Mouse (Mus musculus) stomach, postnatal 0 days (tissue): ENCODE measurements around the gene Syn2. TPM values are rescaled to one million over a fixed set of nuclear protein-coding genes. Genes with fewer than 3 reads are reported as not detected.

Source experiments
- ATAC-seq: fragments of 200-750 bp; cut with Nextera tagmentation; 2 replicates; pipeline ENCODE4 v1.8.0; 2017; ENCODE audit not compliant: low FRiP score, low TSS enrichment
- DNase-seq: peaks from one replicate; pipeline ENCODE4 v3.0.0-alpha.2; 2016; ENCODE audit warnings: low spot score
- H3K27ac ChIP-seq: fragments of 300-500 bp; sonication (generic); replicated peaks from 2 replicates; pipeline ENCODE4 v1.5.1; 2014; ENCODE audit warnings: mild to moderate bottlenecking, control low read depth
- H3K27me3 ChIP-seq: fragments of 300-500 bp; sonication (generic); 2 replicates; pipeline ENCODE4 v1.6.1; 2014; ENCODE audit warnings: low read length; ENCODE audit not compliant: control insufficient read depth, insufficient read depth
- H3K36me3 ChIP-seq: fragments of 300-500 bp; sonication (generic); 2 replicates; pipeline ENCODE4 v1.6.1; 2014; ENCODE audit warnings: low read length, mixed read lengths; ENCODE audit not compliant: control insufficient read depth, insufficient read depth
- H3K4me1 ChIP-seq: fragments of 300-500 bp; sonication (generic); replicated peaks from 2 replicates; pipeline ENCODE4 v1.6.1; 2014; ENCODE audit warnings: antibody characterized with exemption; ENCODE audit not compliant: control insufficient read depth, insufficient read depth
- H3K4me2 ChIP-seq: fragments of 300-500 bp; sonication (generic); replicated peaks from 2 replicates; pipeline ENCODE4 v1.6.1; 2014; ENCODE audit warnings: low read depth, mild to moderate bottlenecking, control low read depth, moderate library complexity
- H3K4me3 ChIP-seq: fragments of 300-500 bp; sonication (generic); 2 replicates; pipeline ENCODE4 v1.5.1; 2014; ENCODE audit warnings: low read depth, low read length, control low read depth
- H3K9ac ChIP-seq: fragments of 300-500 bp; sonication (generic); 2 replicates; pipeline ENCODE4 v1.6.1; 2014; ENCODE audit warnings: mild to moderate bottlenecking, low read length, control low read depth, mixed read lengths
- H3K9me3 ChIP-seq: fragments of 300-500 bp; sonication (generic); 2 replicates; pipeline ENCODE4 v1.6.1; 2016; ENCODE audit warnings: low read length; ENCODE audit not compliant: control insufficient read depth
- CTCF ChIP-seq: IDR thresholded peaks from 2 replicates; pipeline ENCODE4 v1.5.1; 2016; ENCODE audit warnings: antibody characterized with exemption, low read depth, mild to moderate bottlenecking, moderate library complexity
- EP300 ChIP-seq: optimal IDR thresholded peaks from 2 replicates; pipeline ENCODE3; 2016; ENCODE audit warnings: antibody characterized with exemption
- WGBS: fragments of 180-500 bp; shearing (Covaris S2); extraction: QIAGEN DNeasy Blood & Tissue Kit; methylation state at CpG from one replicate; pipeline ENCODE4 v1.1.7; 2014; 5-methylcytosine and 5-hydroxymethylcytosine counted together
- polyA plus RNA-seq: library from polyadenylated mRNA; unstranded; fragments of >200 nt; fragmentation: Nextera tagmentation; extraction: Ambion mirVana; gene quantifications from 2 replicates; pipeline ENCODE4 v1.2.1, GENCODE M21; 2015

Gene Syn2
- polyA plus RNA-seq, 1 experiment from 2014 or later: 4.5 TPM

DNA sequence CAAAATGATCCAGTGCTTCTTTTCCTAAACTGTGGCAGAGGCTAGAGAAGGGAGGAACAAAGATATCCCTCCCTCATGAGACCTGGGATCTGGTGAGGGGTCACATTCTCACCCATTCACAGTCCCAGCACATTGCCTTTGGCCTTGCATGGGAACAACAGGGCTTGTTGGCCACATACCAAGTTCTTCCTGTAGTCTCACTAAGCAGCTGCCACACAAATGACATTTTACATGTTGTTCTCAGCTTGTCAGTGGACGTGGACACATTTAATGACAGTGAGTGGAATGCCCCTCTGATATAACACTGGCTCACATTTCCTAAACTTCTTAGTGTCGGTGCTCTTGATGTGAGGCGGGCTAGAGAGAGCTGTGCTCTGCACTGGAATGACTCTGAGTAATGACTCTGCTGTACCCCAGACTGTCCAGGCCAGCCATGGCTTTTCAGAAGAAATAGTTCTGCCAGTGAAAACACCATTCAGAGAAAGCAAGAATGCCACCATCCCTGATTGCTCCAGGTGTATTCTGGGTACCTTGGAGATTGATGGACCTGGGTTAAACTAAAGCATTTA lies 106.5 kb downstream of the Syn2 start:
- no peak overlapping the region for H3K27ac ChIP-seq
- H3K4me2 ChIP-seq: no peak overlapping the region

GRCm38 (mm10) chr6:115241939-115242338 lies 107.2 kb downstream of the Syn2 start:
- WGBS: 75% methylated on average over 3 of the region's 3 CpGs
- no peaks in the 10 kb centered on the region for H3K36me3 ChIP-seq

More for the DNA sequence above, 106.5 kb downstream of the Syn2 start:
- no peaks in the 10 kb centered on the region for H3K4me1 ChIP-seq
- no peak overlapping the region for H3K4me3 ChIP-seq
- H3K36me3 ChIP-seq: no peaks in the 10 kb centered on the region
- no peaks in the 10 kb centered on the region for H3K27me3 ChIP-seq
- no peak overlapping the region for H3K9ac ChIP-seq
- DNase-seq: no peak
- no peak for TF ChIP-seq CTCF
- no peak for TF ChIP-seq EP300
- ATAC-seq: no peak
- no peaks in the 10 kb centered on the region for H3K9me3 ChIP-seq
- WGBS: 62% methylated on average over 3 of the region's 3 CpGs

DNA sequence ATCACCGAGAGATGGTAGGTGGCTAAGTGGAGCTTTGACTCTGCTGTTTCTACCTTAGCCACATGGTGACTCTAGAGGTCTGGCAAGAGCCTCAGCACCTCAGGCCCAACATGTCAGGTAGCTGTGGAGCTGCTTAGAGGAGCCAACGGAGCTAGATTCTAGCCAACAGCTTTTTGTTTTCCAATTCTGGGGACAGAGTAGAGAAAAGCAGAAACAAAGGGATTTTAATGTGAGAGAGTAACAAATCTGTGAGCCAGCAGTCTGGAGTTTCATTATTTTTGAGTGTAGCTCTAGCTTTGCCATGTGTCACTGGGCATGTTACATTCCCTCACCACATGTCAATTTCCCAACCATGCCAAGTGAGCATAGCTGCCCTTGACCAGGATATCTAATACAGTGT lies 109.5 kb downstream of the Syn2 start:
- 81% methylated on average over 2 of the region's 2 CpGs for WGBS
- Histone ChIP-seq H3K9me3 (no peaks in the 10 kb centered on the region), H3K27ac (no peak overlapping the region), H3K27me3 (no peaks in the 10 kb centered on the region), H3K4me2 (no peak overlapping the region), H3K9ac (no peak overlapping the region), H3K36me3 (no peaks in the 10 kb centered on the region), H3K4me3 (no peak overlapping the region), H3K4me1 (no peaks in the 10 kb centered on the region)
- no peak for TF ChIP-seq EP300
- TF ChIP-seq CTCF: peak; percentile 29; the same call in 1 of the 2 replicates
- ATAC-seq (no peak), DNase-seq (no peak)

More at GRCm38 (mm10) chr6:115241939-115242338, 107.2 kb downstream of the Syn2 start:
- peak; percentile 45; the same call in 1 of the 2 replicates for ATAC-seq
- H3K9me3 ChIP-seq: no peaks in the 10 kb centered on the region
- no peaks in the 10 kb centered on the region for H3K4me1 ChIP-seq
- DNase-seq: no peak
- H3K4me3 ChIP-seq: no peak overlapping the region
- no peak for TF ChIP-seq CTCF
- TF ChIP-seq EP300: no peak
- H3K27me3 ChIP-seq: no peaks in the 10 kb centered on the region
- no peak overlapping the region for H3K4me2 ChIP-seq
- H3K9ac ChIP-seq: no peak overlapping the region
- no peak overlapping the region for H3K27ac ChIP-seq

GRCm38 (mm10) chr6:115245500-115246058 lies 110.9 kb downstream of the Syn2 start:
- no peak for TF ChIP-seq EP300
- no peak for TF ChIP-seq CTCF
- Histone ChIP-seq H3K9ac (no peak overlapping the region), H3K27me3 (no peaks in the 10 kb centered on the region), H3K4me1 (no peaks in the 10 kb centered on the region), H3K9me3 (no peaks in the 10 kb centered on the region), H3K4me2 (no peak overlapping the region), H3K36me3 (no peaks in the 10 kb centered on the region), H3K27ac (no peak overlapping the region), H3K4me3 (no peak overlapping the region)
- DNase-seq (no peak), ATAC-seq (no peak)
- WGBS: 85% methylated on average over 3 of the region's 3 CpGs

GRCm38 (mm10) chr6:115251531-115251985 lies 116.9 kb downstream of the Syn2 start:
- H3K27me3 ChIP-seq: no peaks in the 10 kb centered on the region
- H3K36me3 ChIP-seq: no peaks in the 10 kb centered on the region
- H3K4me2 ChIP-seq: peak overlapping the region; percentile 54
- H3K4me3 ChIP-seq: no peak overlapping the region
- H3K9ac ChIP-seq: no peak overlapping the region; the same call in 1 of the 2 replicates
- no peak overlapping the region for H3K27ac ChIP-seq
- peak; percentile 64 for ATAC-seq
- H3K4me1 ChIP-seq: 0 out of 2 replicates have a peak, but pooled peaks cover 2% of the 10 kb centered on the region
- WGBS: 7% methylated on average over 13 of the region's 13 CpGs
- H3K9me3 ChIP-seq: no peaks in the 10 kb centered on the region
- peak; percentile 62 for DNase-seq
- TF ChIP-seq CTCF: no peak
- no peak for TF ChIP-seq EP300
